Mouse (Mus musculus) MEL (cell line): ENCODE results near the gene Tmub2. TPM values are rescaled to one million over a fixed set of nuclear protein-coding genes. Genes with fewer than 3 reads are reported as not detected.

Experiments
- DNase-seq: peaks from one replicate; pipeline ENCODE4 v3.0.0; 2011; ENCODE audit warnings: low read depth, low spot score
- H3K27ac ChIP-seq: 2 replicates; pipeline ENCODE4 v1.5.1; 2012; ENCODE audit warnings: low read depth, mild to moderate bottlenecking, control low read depth, low read length, moderate library complexity; ENCODE audit not compliant: control insufficient read depth
- H3K27me3 ChIP-seq, 2 experiments: fragments of 150-350 bp in 1 of 2; sonication (generic) in 1 of 2; 2 replicates each; pipeline ENCODE4 v1.6.1; 2012; ENCODE audit warnings: low read length in 2 of 2, mild to moderate bottlenecking in 2 of 2, improper control_type of control experiment in 1 of 2, moderate library complexity in 1 of 2; ENCODE audit not compliant: insufficient read depth in 2 of 2, control insufficient read depth in 1 of 2
- H3K36me3 ChIP-seq, 2 experiments: 2 replicates each; pipeline ENCODE4 v1.6.1; 2012 to 2014; ENCODE audit warnings: low read length in 2 of 2, improper control_type of control experiment in 1 of 2, inconsistent platforms in 1 of 2, mild to moderate bottlenecking in 1 of 2; ENCODE audit not compliant: insufficient read depth in 2 of 2, control insufficient read depth in 1 of 2
- H3K4me1 ChIP-seq, 2 experiments: fragments of 150-350 bp in 1 of 2; sonication (generic) in 1 of 2; 2 replicates each; pipeline ENCODE4 v1.6.1; 2012; ENCODE audit warnings: low read length in 2 of 2, improper control_type of control experiment in 1 of 2, mild to moderate bottlenecking in 1 of 2; ENCODE audit not compliant: insufficient read depth in 2 of 2, control insufficient read depth in 1 of 2
- H3K4me3 ChIP-seq, 2 experiments: fragments of 150-350 bp in 1 of 2; sonication (generic) in 1 of 2; 2 replicates each; pipeline ENCODE4 v1.5.1; 2012; ENCODE audit warnings: low read depth in 2 of 2, low read length in 2 of 2, mild to moderate bottlenecking in 2 of 2, moderate library complexity in 2 of 2, control low read depth in 1 of 2, improper control_type of control experiment in 1 of 2; ENCODE audit not compliant: control insufficient read depth in 1 of 2, insufficient read depth in 1 of 2
- H3K79me2 ChIP-seq: 2 replicates; pipeline ENCODE4 v1.6.1; 2012; ENCODE audit warnings: mild to moderate bottlenecking, low read length, moderate library complexity; ENCODE audit not compliant: control insufficient read depth, poor library complexity, insufficient read depth
- H3K9ac ChIP-seq: 2 replicates; pipeline ENCODE4 v1.6.1; 2012; ENCODE audit warnings: low read depth, mild to moderate bottlenecking, control low read depth, low read length, moderate library complexity; ENCODE audit not compliant: control insufficient read depth, poor library complexity, severe bottlenecking
- H3K9me3 ChIP-seq: fragments of 150-350 bp; sonication (generic); replicated peaks from 2 replicates; pipeline ENCODE4 v1.6.1; 2012; ENCODE audit warnings: mild to moderate bottlenecking, low read length, improper control_type of control experiment, moderate library complexity; ENCODE audit not compliant: insufficient read depth
- CHD1 ChIP-seq: IDR thresholded peaks from 2 replicates; pipeline ENCODE4 v1.6.1; 2012; ENCODE audit warnings: low read depth, mild to moderate bottlenecking, inconsistent platforms, low read length, improper control_type of control experiment
- CTCF ChIP-seq, 3 experiments: IDR thresholded peaks in 2 of 3; conservative IDR thresholded peaks in 1 of 3; 2 replicates each; pipeline ENCODE4 v1.5.1; 2011 to 2012; ENCODE audit warnings: low read length in 3 of 3, low read depth in 2 of 3, mild to moderate bottlenecking in 2 of 3, improper control_type of control experiment in 1 of 3, inconsistent platforms in 1 of 3, mixed read lengths in 1 of 3, moderate library complexity in 1 of 3; ENCODE audit not compliant: control insufficient read depth in 1 of 3, insufficient read depth in 1 of 3, poor library complexity in 1 of 3, severe bottlenecking in 1 of 3
- E2F4 ChIP-seq: IDR thresholded peaks from 2 replicates; pipeline ENCODE4 v1.6.1; 2011; ENCODE audit warnings: low read depth, low read length, improper control_type of control experiment, borderline replicate concordance
- ELF1 ChIP-seq: IDR thresholded peaks from 2 replicates; pipeline ENCODE4 v1.6.1; 2014; ENCODE audit warnings: low read depth, mild to moderate bottlenecking, inconsistent platforms, low read length, improper control_type of control experiment, moderate library complexity
- ETS1 ChIP-seq: IDR thresholded peaks from 2 replicates; pipeline ENCODE4 v1.6.1; 2012; ENCODE audit warnings: low read depth, mild to moderate bottlenecking, inconsistent platforms, low read length, improper control_type of control experiment, moderate library complexity
- GABPA ChIP-seq: IDR thresholded peaks from 2 replicates; pipeline ENCODE4 v1.6.1; 2012; ENCODE audit warnings: low read depth, mild to moderate bottlenecking, inconsistent platforms, low read length, improper control_type of control experiment, moderate library complexity
- GATA1 ChIP-seq: IDR thresholded peaks from 2 replicates; pipeline ENCODE4 v1.6.1; 2011; ENCODE audit warnings: low read depth, low read length, improper control_type of control experiment
- HCFC1 ChIP-seq: IDR thresholded peaks from 2 replicates; pipeline ENCODE4 v1.6.1; 2012; ENCODE audit warnings: low read depth, mild to moderate bottlenecking, inconsistent platforms, low read length, improper control_type of control experiment, moderate library complexity
- JUND ChIP-seq: IDR thresholded peaks from 2 replicates; pipeline ENCODE4 v1.6.1; 2011; ENCODE audit warnings: low read depth, mild to moderate bottlenecking, improper control_type of control experiment, low read length
- KAT2A ChIP-seq: conservative IDR thresholded peaks from 2 replicates; pipeline ENCODE4 v1.6.1; 2012; ENCODE audit warnings: low read depth, low read length, improper control_type of control experiment, inconsistent platforms
- MAFK ChIP-seq: IDR thresholded peaks from 2 replicates; pipeline ENCODE4 v1.6.1; 2011; ENCODE audit warnings: low read depth, mild to moderate bottlenecking, low read length, improper control_type of control experiment, borderline replicate concordance
- MAZ ChIP-seq: IDR thresholded peaks from 2 replicates; pipeline ENCODE4 v1.6.1; 2012; ENCODE audit warnings: low read depth, mild to moderate bottlenecking, inconsistent platforms, low read length, improper control_type of control experiment
- NELFE ChIP-seq: IDR thresholded peaks from 2 replicates; pipeline ENCODE4 v1.6.1; 2011; ENCODE audit warnings: low read depth, low read length, improper control_type of control experiment
- POLR2A ChIP-seq, 2 experiments: IDR thresholded peaks; 2 replicates each; pipeline ENCODE4 v1.6.1; 2011 to 2012; ENCODE audit warnings: low read length in 2 of 2, mild to moderate bottlenecking in 2 of 2, control low read depth in 1 of 2, improper control_type of control experiment in 1 of 2, low read depth in 1 of 2, moderate library complexity in 1 of 2; ENCODE audit not compliant: control insufficient read depth in 1 of 2, insufficient read depth in 1 of 2, poor library complexity in 1 of 2
- POLR2AphosphoS2 ChIP-seq: IDR thresholded peaks from 2 replicates; pipeline ENCODE4 v1.6.1; 2011; ENCODE audit warnings: low read length, improper control_type of control experiment
- POLR2AphosphoS5 ChIP-seq: IDR thresholded peaks from 2 replicates; pipeline ENCODE4 v1.6.1; 2012; ENCODE audit warnings: low read depth, borderline replicate concordance, mild to moderate bottlenecking, inconsistent platforms, low read length, moderate library complexity, mixed read lengths
- RCOR1 ChIP-seq: IDR thresholded peaks from 2 replicates; pipeline ENCODE4 v1.6.1; 2012; ENCODE audit warnings: low read depth, mild to moderate bottlenecking, inconsistent platforms, low read length, improper control_type of control experiment
- SIN3A ChIP-seq: IDR thresholded peaks from 2 replicates; pipeline ENCODE4 v1.6.1; 2012; ENCODE audit warnings: low read length, improper control_type of control experiment, inconsistent platforms
- SMC3 ChIP-seq: IDR thresholded peaks from 2 replicates; pipeline ENCODE4 v1.6.1; 2011; ENCODE audit warnings: low read depth, low read length, improper control_type of control experiment
- TAL1 ChIP-seq: IDR thresholded peaks from 2 replicates; pipeline ENCODE4 v1.6.1; 2012; ENCODE audit warnings: mild to moderate bottlenecking, inconsistent platforms, low read length, moderate library complexity, mixed read lengths
- TBP ChIP-seq: IDR thresholded peaks from 2 replicates; pipeline ENCODE4 v1.8.0; 2011; ENCODE audit warnings: low read depth, low read length, improper control_type of control experiment
- UBTF ChIP-seq: IDR thresholded peaks from 2 replicates; pipeline ENCODE4 v1.6.1; 2012; ENCODE audit warnings: low read depth, mild to moderate bottlenecking, inconsistent platforms, low read length, improper control_type of control experiment, moderate library complexity, borderline replicate concordance; ENCODE audit not compliant: insufficient read depth
- USF1 ChIP-seq: IDR thresholded peaks from 2 replicates; pipeline ENCODE4 v1.6.1; 2014; ENCODE audit warnings: low read depth, mild to moderate bottlenecking, inconsistent platforms, low read length, improper control_type of control experiment, moderate library complexity
- ZC3H11A ChIP-seq: IDR thresholded peaks from 2 replicates; pipeline ENCODE4 v1.6.1; 2012; ENCODE audit warnings: low read depth, mild to moderate bottlenecking, inconsistent platforms, low read length, improper control_type of control experiment
- ZNF384 ChIP-seq: IDR thresholded peaks from 2 replicates; pipeline ENCODE4 v1.6.1; 2012; ENCODE audit warnings: low read depth, mild to moderate bottlenecking, inconsistent platforms, low read length, improper control_type of control experiment
- polyA plus RNA-seq, 2 experiments: library from polyadenylated mRNA; stranded (reverse) in 1 of 2; unstranded in 1 of 2; fragments of >175 nt in 1 of 2; fragments of >200 nt in 1 of 2; gene quantifications; 2 replicates each; pipeline versions ENCODE4 v1.2.1 to v1.2.4; 2012; ENCODE audit warnings: low replicate concordance in 2 of 2, low read depth in 1 of 2; ENCODE audit not compliant: insufficient read length in 2 of 2, insufficient read depth in 1 of 2, missing spikeins in 1 of 2
- total RNA-seq: library from RNA; depleted of rRNA; stranded (reverse); fragments of 300-350 nt; gene quantifications from 2 replicates; pipeline ENCODE4 v1.2.3, GENCODE M21; 2012

Tmub2 gene
- total and polyA plus RNA-seq, 3 experiments = 29.3 to 40.5 TPM; not detected in 1

GRCm38 (mm10) chr11:102334973-102335700 lies 50.4 kb downstream of the Tmub2 start:
- no peaks in the 10 kb centered on the region for H3K36me3 ChIP-seq
- no peaks in the 10 kb centered on the region for H3K9me3 ChIP-seq
- DNase-seq = no peak
- no peaks in the 10 kb centered on the region for H3K79me2 ChIP-seq
- no peak overlapping the region for H3K4me3 ChIP-seq
- TF ChIP-seq POLR2A (IDR thresholded peaks at IDR 0.05; ENCODE audit: control insufficient read depth in 1 of 2, insufficient read depth in 1 of 2, low read depth in 1 of 2, low read length in 2 of 2, poor library complexity in 1 of 2) (no peak), CTCF (IDR thresholded peaks at IDR 0.05 in 2 of 3, conservative IDR thresholded peaks at IDR 0.05 in 1 of 3; ENCODE audit: control insufficient read depth in 1 of 3, insufficient read depth in 1 of 3, low read depth in 2 of 3, low read length in 3 of 3, poor library complexity in 1 of 3, severe bottlenecking in 1 of 3) (no peak), UBTF (no peak), SIN3A (no peak), TBP (no peak), GATA1 (no peak), MAFK (no peak), TAL1 (no peak), GABPA (no peak), SMC3 (no peak), KAT2A (no peak), JUND (no peak), RCOR1 (no peak), CHD1 (no peak), ELF1 (no peak), E2F4 (no peak), POLR2AphosphoS5 (no peak), POLR2AphosphoS2 (no peak), USF1 (no peak), ETS1 (no peak)
- peaks cover 0 to 3% of the 10 kb centered on the region in 2 experiments; a peak in 2 of 4 replicates for H3K4me1 ChIP-seq
- H3K27ac ChIP-seq = no peak overlapping the region
- H3K9ac ChIP-seq = no peak overlapping the region
- peaks cover 15 to 22% of the 10 kb centered on the region in 2 experiments for H3K27me3 ChIP-seq

- Histone ChIP-seq H3K9ac (no peak overlapping the region), H3K36me3 (no peaks in the 10 kb centered on the region), H3K27ac (no peak overlapping the region), H3K9me3 (no peaks in the 10 kb centered on the region), H3K27me3 (peaks cover 15 to 17% of the 10 kb centered on the region in 2 experiments), H3K79me2 (no peaks in the 10 kb centered on the region), H3K4me3 (no peak overlapping the region), H3K4me1 (peaks cover 0 to 3% of the 10 kb centered on the region in 2 experiments; a peak in 2 of 4 replicates)
- DNase-seq = no peak
- TF ChIP-seq NELFE = no peak
- no peak for TF ChIP-seq UBTF
- TF ChIP-seq MAZ = no peak
- no peak for TF ChIP-seq HCFC1
- TF ChIP-seq ZNF384 = no peak
- no peak for TF ChIP-seq POLR2AphosphoS5
- TF ChIP-seq ZC3H11A = no peak
- no peak for TF ChIP-seq E2F4
- TF ChIP-seq TBP = no peak
- no peak for TF ChIP-seq KAT2A
Observed at GRCm38 (mm10) chr11:102336191-102336590, 51.5 kb downstream of the Tmub2 start.
